Mouse (Mus musculus) erythroid progenitor cell, adult 5-6 weeks (primary cell): ENCODE measurements around the gene 1520401A03Rik. TPM values are rescaled to one million over a fixed set of nuclear protein-coding genes. Genes with fewer than 3 reads are reported as not detected.

Experiments used
- ATAC-seq: replicated peaks from 2 replicates; pipeline ENCODE4 v1.8.0; 2016; ENCODE audit warnings: moderate number of reproducible peaks, mild to moderate bottlenecking, moderate TSS enrichment, inconsistent platforms; ENCODE audit not compliant: poor library complexity, low FRiP score, severe bottlenecking
- total RNA-seq, 2 experiments: library from RNA; stranded (forward) in 1 of 2; stranded (reverse) in 1 of 2; fragments of 150-400 nt in 1 of 2; fragments of 186-747, 209-891 nt in 1 of 2; gene quantifications; 2 replicates each; pipeline versions ENCODE4 v1.2.3 to v1.2.4; 2015 to 2017; ENCODE audit warnings: low replicate concordance in 2 of 2

1520401A03Rik gene
- total RNA-seq, 2 experiments from 2014 or later: not detected

DNA sequence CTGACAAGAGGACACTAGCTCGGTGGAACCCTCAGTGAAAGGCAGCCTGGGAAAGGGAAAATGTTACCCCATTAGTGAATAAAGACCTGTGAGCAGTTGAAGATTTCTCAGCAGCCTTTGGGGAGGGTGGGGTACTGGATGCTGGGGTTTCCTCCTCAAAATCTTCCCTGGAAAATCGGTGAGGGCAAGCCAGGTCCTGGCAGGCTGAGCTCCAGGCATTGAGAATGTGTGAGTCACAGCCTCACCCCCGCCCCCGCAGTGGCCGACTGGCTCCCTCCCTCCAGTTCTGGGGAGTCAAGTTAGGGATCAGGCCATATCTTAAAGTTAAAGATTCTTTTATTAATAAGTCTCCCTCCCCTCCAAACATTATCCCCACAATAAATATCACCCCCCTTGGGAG lies 47.5 kb downstream of the 1520401A03Rik start:
- no peak for ATAC-seq

DNA sequence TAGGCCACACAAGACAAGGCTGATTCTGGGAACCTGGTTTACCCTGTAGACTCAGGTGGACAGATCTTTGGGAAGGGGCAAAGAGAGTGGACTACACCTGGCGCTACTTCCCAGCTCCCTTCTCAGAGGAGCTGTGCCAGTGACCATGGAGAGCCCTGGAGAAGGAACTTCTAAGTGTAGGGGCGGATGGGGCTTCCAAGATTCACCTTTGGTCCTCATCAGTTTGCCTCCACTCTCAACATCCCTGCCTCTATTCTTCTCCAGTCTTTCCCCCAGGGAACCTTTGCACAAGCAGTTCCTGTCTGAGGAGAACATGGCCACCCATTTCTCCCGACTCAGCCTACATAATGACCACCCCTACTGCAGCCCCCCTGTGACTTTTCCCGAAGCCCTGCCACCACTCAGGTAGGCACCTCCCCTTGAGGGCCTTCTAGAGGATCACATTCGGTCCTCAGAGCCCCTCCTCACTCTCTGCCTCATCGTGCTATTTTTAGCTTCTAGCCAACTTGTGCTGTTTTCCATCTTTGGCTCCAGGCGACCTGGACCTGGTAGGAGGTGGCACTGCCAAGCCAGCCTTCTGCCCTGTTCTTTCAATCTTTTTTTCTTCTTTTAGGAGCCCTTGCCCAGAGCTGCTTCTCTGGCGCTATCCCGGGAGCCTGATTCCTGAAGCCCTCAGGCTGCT lies 48.2 kb downstream of the 1520401A03Rik start:
- no peak for ATAC-seq

DNA sequence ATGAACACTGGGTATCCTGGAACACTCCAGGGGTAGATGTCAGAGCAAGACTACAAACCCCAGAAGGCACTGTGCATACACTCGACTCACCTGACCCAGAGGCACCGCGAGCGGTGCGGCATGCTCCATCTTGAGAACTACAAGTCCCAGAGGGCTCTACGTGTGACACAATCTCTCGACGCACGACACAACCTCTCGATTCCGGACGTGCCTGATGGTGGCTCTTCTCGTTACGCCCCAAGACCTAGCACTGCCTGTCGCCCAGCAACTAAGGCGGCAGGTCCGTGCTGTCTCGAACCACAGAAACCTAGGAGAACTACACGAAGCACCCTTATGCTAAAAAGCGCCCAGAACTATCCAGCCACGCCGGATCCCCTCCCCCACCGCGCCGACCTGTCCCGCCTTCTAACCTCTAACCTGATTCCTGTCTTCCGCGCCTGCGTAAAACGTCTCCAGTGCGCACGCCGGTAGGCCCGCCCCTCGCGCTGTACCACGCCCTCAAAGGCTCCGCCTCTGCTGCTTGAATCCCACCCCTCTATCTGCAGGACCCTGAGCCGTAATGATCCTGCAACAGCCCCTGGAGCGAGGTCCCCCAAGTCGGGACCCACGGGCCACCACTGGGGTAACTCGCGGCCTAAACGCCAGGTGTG lies 49.0 kb downstream of the 1520401A03Rik start, which contains the start of the genes Hcfc1r1 and Thoc6:
TSS of gene Hcfc1r1 (plus strand) at position 173 of the 650 bp plus-strand sequence.
TSS of gene Thoc6 (minus strand) at position 459 of the 650 bp plus-strand sequence.
- peak; percentile 90 for ATAC-seq

DNA sequence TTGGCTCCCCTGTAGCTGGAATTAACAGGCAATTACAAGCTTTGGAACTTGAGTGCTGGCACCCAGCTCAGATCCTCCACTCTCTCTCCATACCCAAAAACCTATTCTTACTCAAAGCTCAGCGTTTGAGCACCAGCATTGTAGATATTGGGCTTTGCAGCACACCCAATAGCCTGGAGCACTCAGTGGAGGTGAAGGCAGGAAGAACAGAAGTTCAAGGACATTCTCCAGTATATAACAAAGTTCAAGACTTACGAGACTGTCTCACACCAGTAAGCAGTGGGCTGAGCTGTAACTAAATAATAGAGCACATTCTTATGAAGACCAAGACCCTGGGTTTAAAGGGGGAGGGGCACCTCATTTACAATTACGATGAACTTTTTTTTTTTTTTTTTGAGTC lies 49.8 kb downstream of the 1520401A03Rik start:
- ATAC-seq: no peak

DNA sequence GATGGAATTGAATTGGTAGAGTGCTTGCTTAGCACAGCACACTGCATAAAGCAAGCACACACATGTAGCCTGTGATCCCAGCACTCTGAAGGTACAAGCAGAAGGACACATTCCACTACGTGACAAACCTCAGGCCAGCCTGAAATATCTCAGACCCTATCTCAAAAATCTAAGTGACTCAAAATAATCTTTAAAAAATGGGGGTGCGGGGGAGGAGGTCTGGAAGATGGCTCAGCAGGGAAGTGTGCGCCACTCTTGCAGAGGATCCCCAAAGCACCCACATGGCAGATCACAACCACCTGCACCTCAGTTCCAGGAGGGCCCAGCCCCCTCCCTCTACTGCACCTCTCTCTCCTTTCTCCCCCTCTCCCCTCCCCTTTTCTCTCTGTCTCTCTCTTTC lies 51.1 kb downstream of the 1520401A03Rik start:
- no peak for ATAC-seq

DNA sequence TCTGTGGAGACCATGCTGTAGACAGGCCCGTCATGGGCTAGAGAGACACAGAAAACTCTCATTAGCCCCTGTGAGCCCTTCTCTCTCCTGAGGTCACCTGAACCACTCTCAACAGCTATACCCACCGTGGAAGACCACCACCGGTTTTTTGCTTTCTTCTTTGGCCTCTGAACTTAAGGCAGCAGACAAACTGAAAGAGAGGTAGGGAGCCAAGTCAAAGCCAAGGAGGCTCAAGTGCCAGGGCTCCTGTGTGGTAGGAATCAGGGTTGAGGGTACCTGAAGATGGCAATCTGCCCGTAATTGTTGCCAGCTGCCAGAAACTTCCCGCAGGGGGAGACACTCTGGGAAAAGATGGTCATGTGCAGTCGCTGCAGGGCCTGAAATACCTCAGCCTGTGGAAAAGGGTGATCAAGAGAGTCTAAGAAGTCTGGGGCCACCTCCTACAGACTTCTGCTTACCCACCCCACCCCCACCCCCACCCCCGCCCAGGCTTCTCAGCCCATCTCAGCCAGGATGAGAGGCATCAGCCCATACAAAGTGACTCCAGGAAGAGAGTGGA lies 52.0 kb downstream of the 1520401A03Rik start:
- no peak for ATAC-seq

DNA sequence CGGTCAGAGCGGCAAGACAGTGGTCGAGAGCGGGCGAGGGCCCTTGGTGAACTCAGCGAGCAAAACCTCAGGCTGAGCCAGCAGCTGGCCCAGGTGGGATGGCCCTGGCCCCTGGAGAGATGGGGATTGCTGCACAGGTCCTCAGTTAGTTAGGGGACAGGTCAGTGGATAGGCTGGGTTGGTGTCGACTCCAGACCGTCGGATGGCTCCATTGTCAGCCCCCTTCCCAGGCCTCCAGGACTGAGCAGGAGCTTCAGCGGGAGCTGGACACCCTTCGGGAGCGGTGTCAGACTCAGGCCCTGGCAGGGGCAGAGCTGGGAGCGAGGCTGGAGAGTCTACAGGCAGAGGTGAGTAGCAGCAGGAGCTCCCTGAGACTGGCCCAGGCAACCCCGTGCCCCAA lies 57.1 kb downstream of the 1520401A03Rik start:
- no peak for ATAC-seq

DNA sequence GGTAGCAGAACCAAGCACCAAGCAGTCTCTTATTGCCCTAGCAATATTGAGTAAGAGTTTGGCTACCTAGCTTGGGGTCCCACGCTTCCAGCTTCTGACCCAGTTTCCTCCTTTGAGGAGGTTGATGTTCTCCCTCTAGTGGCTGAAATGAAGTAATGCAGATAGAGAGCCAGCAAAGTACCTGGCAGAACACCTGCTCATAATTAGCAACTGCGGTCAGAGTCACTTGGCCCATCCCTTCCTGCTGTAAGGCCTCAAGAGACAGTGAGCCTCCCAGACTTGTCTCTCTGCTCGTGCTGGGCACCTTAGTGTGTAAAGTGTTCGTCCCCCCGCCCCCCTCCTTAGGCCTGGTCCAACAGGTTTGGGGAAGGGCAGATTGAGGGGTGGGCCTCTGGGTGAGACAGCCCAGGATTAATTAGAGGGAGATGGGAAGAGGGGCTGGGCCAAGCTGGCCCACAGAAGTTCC lies 58.0 kb downstream of the 1520401A03Rik start:
- peak; percentile 25; the same call in 1 of the 2 replicates for ATAC-seq

DNA sequence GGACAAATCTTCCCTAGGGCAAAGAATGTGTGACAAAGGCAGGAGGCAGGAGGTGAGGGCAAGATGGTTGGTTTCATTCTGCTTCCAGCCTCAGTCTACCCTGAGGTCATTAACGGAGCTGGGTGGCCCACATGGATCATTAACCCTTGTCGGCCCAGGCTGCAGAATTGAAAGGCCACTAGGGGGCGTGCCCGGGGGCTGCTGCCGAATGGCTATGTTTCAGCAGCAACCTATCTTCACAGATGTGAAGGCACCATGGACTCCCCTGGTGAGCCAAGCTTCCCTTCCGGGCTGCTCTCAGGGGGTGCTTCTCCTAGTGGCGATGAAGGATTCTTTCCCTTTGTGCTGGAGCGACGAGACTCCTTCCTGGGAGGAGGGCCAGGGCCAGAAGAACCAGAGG lies 61.1 kb downstream of the 1520401A03Rik start:
- no peak for ATAC-seq

DNA sequence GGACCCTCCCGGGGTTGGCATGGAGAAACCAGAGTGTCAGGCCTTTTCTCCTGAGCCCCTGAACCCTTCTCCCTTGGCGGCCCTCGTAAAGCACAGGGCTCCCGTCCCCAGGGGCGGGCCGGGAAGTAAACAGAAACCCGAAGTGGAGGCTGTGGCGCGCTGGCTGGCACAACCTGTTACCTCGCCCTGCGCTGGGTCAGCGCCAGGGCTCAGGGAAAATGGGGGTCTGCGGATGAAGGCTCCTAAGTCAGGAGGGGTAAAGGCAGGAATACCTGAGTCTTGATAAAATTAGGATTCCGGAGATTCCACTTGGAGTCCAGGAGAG lies 61.7 kb downstream of the 1520401A03Rik start:
- ATAC-seq: no peak

DNA sequence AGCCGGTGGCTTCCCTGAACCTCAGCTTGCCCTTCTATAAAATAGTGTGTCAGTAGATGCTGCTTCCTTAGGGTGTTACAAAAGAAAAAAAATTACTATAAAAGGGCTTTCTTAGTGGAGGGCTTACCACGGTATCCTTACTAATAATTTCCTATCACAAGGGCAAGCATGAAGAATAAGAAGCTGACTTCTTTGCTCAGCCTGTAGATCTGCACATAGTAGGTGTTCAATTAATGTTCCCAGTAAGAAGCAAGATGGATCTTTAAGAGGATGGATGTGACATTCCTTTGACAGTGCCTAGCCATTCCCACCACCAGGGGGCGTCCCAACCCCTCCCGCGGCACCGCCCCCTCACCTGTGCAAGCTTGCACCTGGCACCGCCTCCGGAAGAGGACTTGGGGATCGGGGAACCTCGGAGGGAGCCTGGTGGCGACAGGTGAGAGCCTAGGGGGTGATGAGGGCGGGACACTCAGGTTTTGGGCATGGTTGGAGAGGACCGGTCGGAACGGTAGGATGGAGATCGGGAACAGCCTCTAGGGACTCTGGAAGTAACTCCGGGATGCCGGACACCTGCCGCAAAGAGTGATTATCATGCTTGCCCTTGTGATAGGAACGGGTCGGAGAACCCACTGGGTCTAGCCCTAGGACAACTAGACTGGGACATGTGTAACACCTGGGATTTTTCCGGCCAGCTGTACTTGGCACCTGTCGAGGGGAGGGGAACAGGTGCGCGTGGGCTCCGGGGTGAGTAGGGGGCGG lies 62.3 kb downstream of the 1520401A03Rik start, which contains the start of gene Bicdl2:
TSS of gene Bicdl2 (plus strand) at position 390 of the 759 bp plus-strand sequence.
- no peak for ATAC-seq

DNA sequence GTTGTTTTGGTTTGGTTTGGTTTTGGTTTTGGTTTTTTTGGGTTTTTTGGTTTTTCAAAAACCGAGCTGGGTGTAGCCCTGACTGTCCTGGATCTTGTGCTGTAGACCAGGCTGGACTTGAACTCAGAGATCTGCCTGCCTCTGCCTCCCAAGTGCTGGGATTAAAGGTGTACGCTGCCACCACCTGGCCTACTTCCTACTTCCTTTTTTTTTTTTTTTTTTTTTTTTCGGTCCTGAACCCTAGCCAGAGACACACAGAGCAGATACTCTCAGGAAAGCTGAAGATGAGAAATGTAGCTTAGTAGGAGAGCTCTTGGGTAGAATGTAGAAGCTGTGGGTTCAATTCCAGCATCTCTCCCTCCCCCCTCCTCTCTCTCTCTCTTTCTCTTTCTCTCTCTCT lies 64.1 kb downstream of the 1520401A03Rik start:
- no peak for ATAC-seq

Other genes with a start within 250 kb of the 1520401A03Rik start
- not detected in 2 replicates for gene Vmn2r117, start 243.1 kb downstream of the 1520401A03Rik start, total RNA-seq (2015; ENCODE audit: low replicate concordance)
- not detected in 2 replicates for gene Vmn2r117, start 243.1 kb downstream of the 1520401A03Rik start, total RNA-seq (2017; ENCODE audit: low replicate concordance)
- 2.2 and 3.4 TPM in 2 replicates for gene Zfp213, start 158.5 kb downstream of the 1520401A03Rik start, total RNA-seq (2015; ENCODE audit: low replicate concordance)
- gene Zfp213, start 158.5 kb downstream of the 1520401A03Rik start, total RNA-seq (2017; ENCODE audit: low replicate concordance): 0.90 and 1.4 TPM in 2 replicates
- not detected in 2 replicates for gene Zfp13, start 123.3 kb downstream of the 1520401A03Rik start, total RNA-seq (2015; ENCODE audit: low replicate concordance)
- not detected in 2 replicates for gene Zfp13, start 123.3 kb downstream of the 1520401A03Rik start, total RNA-seq (2017; ENCODE audit: low replicate concordance)
- not detected in 2 replicates for gene Zscan10, start 121.9 kb downstream of the 1520401A03Rik start, total RNA-seq (2015; ENCODE audit: low replicate concordance)
- not detected in 2 replicates for gene Zscan10, start 121.9 kb downstream of the 1520401A03Rik start, total RNA-seq (2017; ENCODE audit: low replicate concordance)
- 4.6 and 7.9 TPM in 2 replicates for gene Mmp25, start 77.5 kb downstream of the 1520401A03Rik start, total RNA-seq (2015; ENCODE audit: low replicate concordance)
- 1.3 and 1.5 TPM in 2 replicates for gene Mmp25, start 77.5 kb downstream of the 1520401A03Rik start, total RNA-seq (2017; ENCODE audit: low replicate concordance)
- not detected in 2 replicates for gene Bicdl2, start 62.3 kb downstream of the 1520401A03Rik start, total RNA-seq (2015; ENCODE audit: low replicate concordance)
- gene Bicdl2, start 62.3 kb downstream of the 1520401A03Rik start, total RNA-seq (2017; ENCODE audit: low replicate concordance): not detected in 2 replicates
- 6.3 and 15.9 TPM in 2 replicates for gene Hcfc1r1, start 49.2 kb downstream of the 1520401A03Rik start, total RNA-seq (2015; ENCODE audit: low replicate concordance)
- 8.6 and 11.0 TPM in 2 replicates for gene Hcfc1r1, start 49.2 kb downstream of the 1520401A03Rik start, total RNA-seq (2017; ENCODE audit: low replicate concordance)
- gene Thoc6, start 48.9 kb downstream of the 1520401A03Rik start, total RNA-seq (2015; ENCODE audit: low replicate concordance): 11.3 and 11.9 TPM in 2 replicates
- gene Thoc6, start 48.9 kb downstream of the 1520401A03Rik start, total RNA-seq (2017; ENCODE audit: low replicate concordance): 3.5 and 4.0 TPM in 2 replicates
- 5.0 TPM in 1 of 2 replicates, not detected in the other for gene Tnfrsf12a, start 45.3 kb downstream of the 1520401A03Rik start, total RNA-seq (2015; ENCODE audit: low replicate concordance)
- 6.1 TPM in 1 of 2 replicates, not detected in the other for gene Tnfrsf12a, start 45.3 kb downstream of the 1520401A03Rik start, total RNA-seq (2017; ENCODE audit: low replicate concordance)
- gene Cldn6, start 43.5 kb downstream of the 1520401A03Rik start, total RNA-seq (2015; ENCODE audit: low replicate concordance): not detected in 2 replicates
- gene Cldn6, start 43.5 kb downstream of the 1520401A03Rik start, total RNA-seq (2017; ENCODE audit: low replicate concordance): not detected in 2 replicates
- not detected in 2 replicates for gene Cldn9, start 38.8 kb downstream of the 1520401A03Rik start, total RNA-seq (2015; ENCODE audit: low replicate concordance)
- gene Cldn9, start 38.8 kb downstream of the 1520401A03Rik start, total RNA-seq (2017; ENCODE audit: low replicate concordance): not detected in 2 replicates
- gene Pkmyt1, start 3.6 kb upstream of the 1520401A03Rik start, total RNA-seq (2015; ENCODE audit: low replicate concordance): 50.3 and 81.4 TPM in 2 replicates
- 30.7 and 39.9 TPM in 2 replicates for gene Pkmyt1, start 3.6 kb upstream of the 1520401A03Rik start, total RNA-seq (2017; ENCODE audit: low replicate concordance)
- gene Paqr4, start 18.1 kb upstream of the 1520401A03Rik start, total RNA-seq (2015; ENCODE audit: low replicate concordance): 1.4 and 10.1 TPM in 2 replicates
- gene Paqr4, start 18.1 kb upstream of the 1520401A03Rik start, total RNA-seq (2017; ENCODE audit: low replicate concordance): 7.5 and 11.2 TPM in 2 replicates
- gene Kremen2, start 23.1 kb upstream of the 1520401A03Rik start, total RNA-seq (2015; ENCODE audit: low replicate concordance): not detected in 2 replicates
- gene Kremen2, start 23.1 kb upstream of the 1520401A03Rik start, total RNA-seq (2017; ENCODE audit: low replicate concordance): not detected in 2 replicates
- 2.1 and 2.9 TPM in 2 replicates for gene Flywch1, start 48.8 kb upstream of the 1520401A03Rik start, total RNA-seq (2015; ENCODE audit: low replicate concordance)
- 3.4 and 14.2 TPM in 2 replicates for gene Flywch1, start 48.8 kb upstream of the 1520401A03Rik start, total RNA-seq (2017; ENCODE audit: low replicate concordance)
- not detected in 2 replicates for gene Flywch2, start 63.3 kb upstream of the 1520401A03Rik start, total RNA-seq (2015; ENCODE audit: low replicate concordance)
- gene Flywch2, start 63.3 kb upstream of the 1520401A03Rik start, total RNA-seq (2017; ENCODE audit: low replicate concordance): not detected in 2 replicates
- gene Srrm2, start 67.7 kb upstream of the 1520401A03Rik start, total RNA-seq (2015; ENCODE audit: low replicate concordance): 468 and 572 TPM in 2 replicates
- gene Srrm2, start 67.7 kb upstream of the 1520401A03Rik start, total RNA-seq (2017; ENCODE audit: low replicate concordance): 294 and 325 TPM in 2 replicates
- gene Elob, start 106.4 kb upstream of the 1520401A03Rik start, total RNA-seq (2015; ENCODE audit: low replicate concordance): 137 and 167 TPM in 2 replicates
- gene Elob, start 106.4 kb upstream of the 1520401A03Rik start, total RNA-seq (2017; ENCODE audit: low replicate concordance): 51.7 and 117 TPM in 2 replicates
- gene Prss33, start 113.3 kb upstream of the 1520401A03Rik start, total RNA-seq (2015; ENCODE audit: low replicate concordance): not detected in 2 replicates
- not detected in 2 replicates for gene Prss33, start 113.3 kb upstream of the 1520401A03Rik start, total RNA-seq (2017; ENCODE audit: low replicate concordance)
- not detected in 2 replicates for gene Prss32, start 121.1 kb upstream of the 1520401A03Rik start, total RNA-seq (2015; ENCODE audit: low replicate concordance)
- gene Prss32, start 121.1 kb upstream of the 1520401A03Rik start, total RNA-seq (2017; ENCODE audit: low replicate concordance): not detected in 2 replicates
- gene Prss41, start 121.4 kb upstream of the 1520401A03Rik start, total RNA-seq (2015; ENCODE audit: low replicate concordance): not detected in 2 replicates
- not detected in 2 replicates for gene Prss41, start 121.4 kb upstream of the 1520401A03Rik start, total RNA-seq (2017; ENCODE audit: low replicate concordance)
- gene Prss21, start 145.3 kb upstream of the 1520401A03Rik start, total RNA-seq (2015; ENCODE audit: low replicate concordance): not detected in 2 replicates
- gene Prss21, start 145.3 kb upstream of the 1520401A03Rik start, total RNA-seq (2017; ENCODE audit: low replicate concordance): not detected in 2 replicates
- gene Dcpp1, start 158.1 kb upstream of the 1520401A03Rik start, total RNA-seq (2015; ENCODE audit: low replicate concordance): not detected in 2 replicates
- not detected in 2 replicates for gene Dcpp1, start 158.1 kb upstream of the 1520401A03Rik start, total RNA-seq (2017; ENCODE audit: low replicate concordance)
- not detected in 2 replicates for gene Dcpp2, start 158.1 kb upstream of the 1520401A03Rik start, total RNA-seq (2015; ENCODE audit: low replicate concordance)
- not detected in 2 replicates for gene Dcpp2, start 158.1 kb upstream of the 1520401A03Rik start, total RNA-seq (2017; ENCODE audit: low replicate concordance)
- not detected in 2 replicates for gene Dcpp3, start 194.7 kb upstream of the 1520401A03Rik start, total RNA-seq (2015; ENCODE audit: low replicate concordance)
- gene Dcpp3, start 194.7 kb upstream of the 1520401A03Rik start, total RNA-seq (2017; ENCODE audit: low replicate concordance): not detected in 2 replicates
- not detected in 2 replicates for gene Sbp, start 218.9 kb upstream of the 1520401A03Rik start, total RNA-seq (2015; ENCODE audit: low replicate concordance)
- not detected in 2 replicates for gene Sbp, start 218.9 kb upstream of the 1520401A03Rik start, total RNA-seq (2017; ENCODE audit: low replicate concordance)
- not detected in 2 replicates for gene Sbpl, start 232.5 kb upstream of the 1520401A03Rik start, total RNA-seq (2015; ENCODE audit: low replicate concordance)
- gene Sbpl, start 232.5 kb upstream of the 1520401A03Rik start, total RNA-seq (2017; ENCODE audit: low replicate concordance): not detected in 2 replicates